Mouse (Mus musculus) neural tube, embryonic 13.5 days (tissue): ENCODE data around the gene Atl2. TPM values are rescaled to one million over a fixed set of nuclear protein-coding genes. Genes with fewer than 3 reads are reported as not detected.

ENCODE experiments used
- ATAC-seq: fragments of 200-750 bp; cut with Nextera tagmentation; 2 replicates; pipeline ENCODE4 v1.8.0; 2017; ENCODE audit warnings: low read depth, mild to moderate bottlenecking, moderate TSS enrichment, moderate library complexity
- H3K27ac ChIP-seq: fragments of 300-500 bp; sonication (generic); replicated peaks from 2 replicates; pipeline ENCODE4 v1.5.1; 2015; ENCODE audit warnings: moderate library complexity, mild to moderate bottlenecking, inconsistent platforms
- H3K27me3 ChIP-seq: fragments of 300-500 bp; sonication (generic); 2 replicates; pipeline ENCODE4 v1.6.1; 2015; ENCODE audit warnings: mild to moderate bottlenecking, inconsistent platforms
- H3K36me3 ChIP-seq: fragments of 300-500 bp; sonication (generic); 2 replicates; pipeline ENCODE4 v1.6.1; 2015; ENCODE audit warnings: mild to moderate bottlenecking, inconsistent platforms
- H3K4me1 ChIP-seq: fragments of 300-500 bp; sonication (generic); replicated peaks from 2 replicates; pipeline ENCODE4 v1.6.1; 2015; ENCODE audit warnings: inconsistent platforms
- H3K4me2 ChIP-seq: fragments of 300-500 bp; sonication (generic); 2 replicates; pipeline ENCODE4 v1.6.1; 2015; ENCODE audit warnings: inconsistent platforms, mild to moderate bottlenecking, moderate library complexity
- H3K4me3 ChIP-seq: fragments of 300-500 bp; sonication (generic); 2 replicates; pipeline ENCODE4 v1.5.1; 2015; ENCODE audit warnings: mild to moderate bottlenecking, inconsistent platforms
- H3K9ac ChIP-seq: fragments of 300-500 bp; sonication (generic); 2 replicates; pipeline ENCODE4 v1.6.1; 2015; ENCODE audit warnings: moderate library complexity, mild to moderate bottlenecking, inconsistent platforms
- H3K9me3 ChIP-seq: fragments of 300-500 bp; sonication (generic); 2 replicates; pipeline ENCODE4 v1.6.1; 2016; ENCODE audit warnings: inconsistent platforms
- WGBS: fragments of 180-500 bp; shearing (Covaris S2); methylation state at CpG from one replicate; pipeline ENCODE4 v1.1.7; 2015; 5-methylcytosine and 5-hydroxymethylcytosine counted together
- polyA plus RNA-seq: library from polyadenylated mRNA; unstranded; fragments of >200 nt; fragmentation: Nextera tagmentation; extraction: Ambion mirVana; gene quantifications from 2 replicates; pipeline ENCODE4 v1.2.1, GENCODE M21; 2015

Atl2 gene
- polyA plus RNA-seq, 1 experiment from 2014 or later = 31.5 TPM

DNA sequence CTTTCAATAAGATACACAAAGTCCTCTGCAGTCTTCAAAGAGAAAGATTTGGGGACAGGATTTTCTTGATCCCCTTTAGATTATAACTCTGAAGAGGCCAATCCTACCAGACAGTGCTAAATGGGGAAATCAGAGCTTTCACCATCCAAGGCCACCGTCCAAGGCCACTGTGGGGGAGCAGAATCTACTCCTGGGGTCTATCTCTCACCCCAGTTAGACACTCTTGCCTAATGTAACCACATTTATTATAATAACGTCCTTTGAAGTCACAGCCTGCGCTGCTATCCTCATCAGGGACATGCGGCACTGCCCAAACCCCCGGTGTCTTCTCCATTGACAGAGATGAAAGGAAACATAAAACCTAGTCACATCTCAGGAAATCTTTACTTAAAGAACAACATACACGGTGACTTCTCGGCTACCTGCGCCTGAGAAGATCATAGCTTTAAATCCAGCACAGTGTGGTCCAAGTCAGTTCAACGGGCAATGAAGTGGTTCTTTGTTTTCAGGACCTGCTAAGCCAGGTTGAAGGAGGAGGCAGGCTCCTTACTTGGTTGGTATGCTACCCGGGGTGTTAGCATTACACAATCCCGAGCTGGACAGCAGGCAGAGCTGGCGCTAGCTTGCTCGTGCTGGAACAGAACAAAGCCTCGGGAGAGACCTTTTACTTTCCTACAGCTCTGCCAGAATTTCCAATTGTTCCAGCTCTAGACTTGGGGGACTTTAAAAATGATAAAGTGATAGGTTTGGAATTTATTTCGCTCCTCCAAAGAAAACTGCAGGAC is 23.8 kb upstream of the Atl2 start:
- H3K4me1 ChIP-seq = peaks cover 6% of the 10 kb centered on the region; the same call in 1 of the 2 replicates
- H3K9ac ChIP-seq = no peak overlapping the region
- H3K4me3 ChIP-seq = no peak overlapping the region
- no peaks in the 10 kb centered on the region; the same call in 1 of the 2 replicates for H3K9me3 ChIP-seq
- WGBS = 69% methylated on average over 15 of the region's 15 CpGs
- H3K36me3 ChIP-seq = no peaks in the 10 kb centered on the region
- H3K4me2 ChIP-seq = no peak overlapping the region
- H3K27me3 ChIP-seq = no peaks in the 10 kb centered on the region
- ATAC-seq = no peak
- H3K27ac ChIP-seq = no peak overlapping the region

DNA sequence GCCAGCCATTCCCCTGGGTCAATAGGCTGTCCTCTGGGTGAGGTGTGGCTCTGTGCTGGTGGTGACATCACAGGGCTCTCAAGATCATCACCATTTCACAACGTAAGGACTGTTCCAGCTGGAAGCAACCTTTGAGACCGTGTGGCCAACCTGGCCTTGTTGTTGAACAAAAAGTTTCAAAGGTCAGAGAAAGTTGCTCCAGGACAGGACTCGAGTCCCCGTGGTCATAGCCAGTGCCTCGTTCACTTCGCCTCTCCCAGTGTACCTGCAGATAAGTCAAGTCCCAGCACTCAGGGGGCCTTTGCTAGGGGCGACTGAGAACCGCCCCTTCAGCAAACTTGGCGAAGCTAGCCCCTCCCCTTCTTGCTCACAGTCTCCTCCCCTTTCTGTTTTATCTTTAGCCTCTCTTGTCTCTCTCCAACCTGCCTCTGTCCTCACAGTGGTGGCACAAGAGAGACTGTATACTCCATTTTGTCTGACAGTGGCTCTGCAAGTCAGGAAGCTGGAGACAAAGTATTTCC is 22.6 kb upstream of the Atl2 start:
- Histone ChIP-seq H3K9ac (no peak overlapping the region), H3K9me3 (no peaks in the 10 kb centered on the region; the same call in 1 of the 2 replicates), H3K27ac (no peak overlapping the region), H3K4me3 (no peak overlapping the region), H3K4me2 (no peak overlapping the region), H3K27me3 (no peaks in the 10 kb centered on the region), H3K36me3 (no peaks in the 10 kb centered on the region), H3K4me1 (peaks cover 6% of the 10 kb centered on the region; the same call in 1 of the 2 replicates)
- ATAC-seq = no peak
- 33% methylated on average over 9 of the region's 9 CpGs for WGBS

DNA sequence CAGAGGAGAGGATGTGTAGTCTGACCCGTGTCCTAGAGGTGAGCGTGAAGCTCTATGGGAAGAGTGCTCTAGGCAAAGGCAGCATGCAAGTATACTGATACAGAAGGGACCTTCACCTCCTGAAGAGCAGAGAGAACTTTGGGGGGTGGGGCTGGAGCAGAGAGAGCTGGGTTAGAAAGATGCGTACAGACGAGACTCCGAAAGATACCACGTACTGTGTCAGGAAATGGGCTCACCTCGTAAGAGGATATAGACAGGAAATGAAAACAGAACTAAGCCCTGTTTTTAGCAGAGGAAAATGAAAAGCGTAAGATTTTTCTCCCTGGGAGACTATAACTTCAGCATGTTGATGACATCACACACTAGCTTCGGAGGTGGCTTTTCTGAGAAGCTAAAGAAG is 21.1 kb upstream of the Atl2 start:
- Histone ChIP-seq H3K27me3 (no peaks in the 10 kb centered on the region), H3K4me2 (no peak overlapping the region), H3K9me3 (no peaks in the 10 kb centered on the region; the same call in 1 of the 2 replicates), H3K9ac (no peak overlapping the region), H3K36me3 (no peaks in the 10 kb centered on the region), H3K4me1 (peaks cover 6% of the 10 kb centered on the region; the same call in 1 of the 2 replicates), H3K27ac (no peak overlapping the region), H3K4me3 (no peak overlapping the region)
- 88% methylated on average over 9 of the region's 9 CpGs for WGBS
- ATAC-seq = no peak

DNA sequence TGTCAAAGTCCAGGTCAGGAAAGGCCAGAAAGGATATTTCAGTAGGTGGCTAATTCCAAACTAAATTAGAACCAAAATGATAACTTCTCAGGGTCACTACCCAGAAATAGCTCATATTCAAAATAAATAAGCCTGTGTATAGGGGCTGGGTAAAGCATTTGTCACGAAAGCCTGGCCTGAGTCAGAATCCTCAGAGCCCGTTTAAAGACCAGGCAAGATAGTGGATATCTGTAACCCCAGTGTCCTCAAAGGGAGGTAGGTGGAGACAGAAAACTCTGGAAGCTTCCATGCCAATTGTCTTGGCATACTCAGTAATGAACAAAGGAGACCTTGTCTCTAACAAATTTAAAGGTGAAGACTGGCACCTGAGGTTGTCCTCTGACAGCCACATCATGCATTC is 16.3 kb upstream of the Atl2 start:
- no peak overlapping the region for H3K9ac ChIP-seq
- no peaks in the 10 kb centered on the region for H3K9me3 ChIP-seq
- H3K4me3 ChIP-seq = no peak overlapping the region
- no peaks in the 10 kb centered on the region; the same call in 1 of the 2 replicates for H3K4me1 ChIP-seq
- H3K4me2 ChIP-seq = no peak overlapping the region
- no peak overlapping the region for H3K27ac ChIP-seq
- H3K36me3 ChIP-seq = no peaks in the 10 kb centered on the region
- 82% methylated on average over 2 of the region's 2 CpGs for WGBS
- no peak for ATAC-seq
- H3K27me3 ChIP-seq = no peaks in the 10 kb centered on the region

DNA sequence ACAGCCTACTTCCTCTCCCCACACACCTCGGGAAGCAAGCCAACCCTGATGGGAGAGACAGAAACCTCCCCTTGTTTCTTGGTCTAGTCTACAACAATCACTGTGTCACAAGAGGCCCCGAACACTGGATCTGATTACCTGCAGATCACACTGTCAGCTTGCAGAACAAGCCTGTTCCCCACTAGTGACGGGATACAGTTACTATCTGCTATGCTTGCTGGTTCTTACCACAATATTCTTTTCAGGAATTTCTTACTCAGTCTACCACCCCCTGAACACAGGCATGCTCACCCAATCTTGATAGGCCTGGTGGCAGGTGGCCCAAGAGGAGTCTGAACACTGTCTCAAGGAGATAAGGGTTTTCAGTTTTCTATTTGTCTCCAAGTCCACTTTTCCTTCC is 15.8 kb upstream of the Atl2 start:
- Histone ChIP-seq H3K9ac (no peak overlapping the region), H3K27ac (no peak overlapping the region), H3K27me3 (no peaks in the 10 kb centered on the region), H3K4me3 (no peak overlapping the region), H3K36me3 (no peaks in the 10 kb centered on the region), H3K4me1 (no peaks in the 10 kb centered on the region), H3K9me3 (no peaks in the 10 kb centered on the region), H3K4me2 (no peak overlapping the region)
- WGBS = 83% methylated on average over 3 of the region's 3 CpGs
- ATAC-seq = no peak

DNA sequence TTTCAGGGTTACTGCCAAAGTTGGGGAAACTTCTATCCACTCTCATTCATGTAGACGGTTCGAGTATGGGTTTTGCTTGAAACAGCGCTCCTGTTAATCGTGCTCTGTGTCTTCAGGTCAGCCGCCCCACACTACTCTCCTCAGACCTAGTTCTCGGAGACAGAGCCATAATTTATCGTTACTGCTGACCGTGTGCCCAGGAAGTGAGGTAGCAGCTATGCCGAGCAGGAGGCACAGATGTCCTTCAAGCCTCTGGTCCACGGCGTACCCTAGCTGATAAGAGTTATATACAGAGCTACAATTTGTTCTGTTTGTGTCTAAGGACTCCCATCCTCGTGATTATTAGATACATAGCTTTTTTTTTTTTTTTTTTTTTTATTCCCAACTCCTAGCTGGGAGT is 13.6 kb upstream of the Atl2 start:
- Histone ChIP-seq H3K27ac (no peak overlapping the region), H3K36me3 (no peaks in the 10 kb centered on the region), H3K4me1 (no peaks in the 10 kb centered on the region), H3K9me3 (no peaks in the 10 kb centered on the region), H3K4me3 (no peak overlapping the region), H3K9ac (no peak overlapping the region), H3K27me3 (no peaks in the 10 kb centered on the region), H3K4me2 (no peak overlapping the region)
- WGBS = 85% methylated on average over 12 of the region's 12 CpGs
- no peak for ATAC-seq

DNA sequence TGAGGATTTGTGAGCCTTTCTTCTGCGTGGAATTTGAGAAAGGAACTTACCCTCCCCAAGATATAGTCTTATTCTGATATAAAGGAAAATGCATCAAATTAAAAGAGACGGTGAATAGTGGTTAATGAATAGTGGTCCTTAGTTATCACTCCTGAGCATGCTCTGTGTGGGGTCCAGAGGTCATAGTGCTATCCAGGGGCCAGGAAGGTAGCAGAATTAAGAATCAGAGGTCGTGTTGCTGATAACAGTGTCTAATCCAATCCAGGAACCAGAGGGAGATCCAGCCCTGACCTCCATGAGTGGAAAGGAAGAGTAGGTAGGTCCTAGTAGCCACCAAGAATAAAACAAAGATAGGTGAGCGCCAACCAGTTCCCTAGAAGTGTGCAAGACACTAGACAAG is 11.8 kb upstream of the Atl2 start:
- ATAC-seq = no peak
- no peaks in the 10 kb centered on the region for H3K27me3 ChIP-seq
- H3K36me3 ChIP-seq = no peaks in the 10 kb centered on the region
- H3K4me2 ChIP-seq = no peak overlapping the region
- no peak overlapping the region for H3K27ac ChIP-seq
- no peak overlapping the region for H3K9ac ChIP-seq
- no peak overlapping the region for H3K4me3 ChIP-seq
- 75% methylated on average over 4 of the region's 4 CpGs for WGBS
- H3K4me1 ChIP-seq = no peaks in the 10 kb centered on the region
- H3K9me3 ChIP-seq = no peaks in the 10 kb centered on the region

DNA sequence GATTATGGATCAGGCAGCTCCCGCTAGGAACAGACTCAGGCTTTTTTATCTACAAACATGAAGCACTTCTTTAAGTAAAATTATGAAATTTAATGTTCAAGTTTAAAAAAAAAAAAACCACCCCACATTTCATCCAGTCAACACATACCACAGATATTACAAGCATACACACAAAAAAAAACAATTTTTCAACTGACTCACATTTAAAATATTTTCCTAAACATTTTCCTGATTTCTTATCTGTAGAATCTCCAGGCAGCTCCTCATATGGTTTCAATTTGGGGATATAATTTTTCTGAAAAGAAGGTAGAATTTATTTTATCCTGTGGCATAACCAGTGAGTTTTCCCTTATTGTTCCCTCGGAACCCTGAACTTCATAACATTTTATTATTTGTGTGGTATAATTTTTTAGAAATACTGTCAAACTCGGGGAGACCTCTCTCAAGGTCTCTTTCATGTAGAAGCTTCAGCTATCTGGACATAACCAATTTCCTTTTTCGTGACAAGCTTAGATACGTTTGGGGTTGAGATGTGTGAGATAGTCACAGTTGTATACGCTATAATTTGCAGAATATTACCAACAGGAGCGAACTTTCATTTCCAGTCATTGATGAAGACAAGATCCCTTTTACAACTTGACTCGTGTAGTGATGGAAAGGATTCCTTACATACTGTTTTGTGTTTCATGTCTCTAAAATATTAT is 11.0 kb upstream of the Atl2 start:
- H3K4me3 ChIP-seq = no peak overlapping the region
- 88% methylated on average over 8 of the region's 8 CpGs for WGBS
- H3K9ac ChIP-seq = no peak overlapping the region
- H3K9me3 ChIP-seq = no peaks in the 10 kb centered on the region
- no peaks in the 10 kb centered on the region for H3K4me1 ChIP-seq
- no peak for ATAC-seq
- no peak overlapping the region for H3K4me2 ChIP-seq
- H3K36me3 ChIP-seq = no peaks in the 10 kb centered on the region
- H3K27me3 ChIP-seq = no peaks in the 10 kb centered on the region
- H3K27ac ChIP-seq = no peak overlapping the region

DNA sequence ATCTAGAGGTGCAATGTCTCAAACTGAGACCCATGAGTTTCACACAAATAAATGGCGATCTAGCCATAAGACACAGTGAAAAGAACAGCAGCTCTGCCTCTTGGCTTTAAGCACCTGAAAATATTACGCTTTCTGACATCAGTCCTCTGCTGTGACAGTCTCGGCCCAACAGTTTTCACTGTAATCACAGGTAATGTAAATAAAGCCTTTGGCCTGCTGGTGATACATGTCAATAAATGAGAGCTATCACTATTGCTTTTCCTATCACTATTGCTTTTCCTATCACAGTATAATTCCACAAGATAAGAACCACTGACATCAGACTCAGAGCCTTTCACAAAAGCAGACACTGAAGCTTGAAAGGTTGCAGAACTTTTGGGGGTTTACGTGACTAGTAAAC is 8.7 kb upstream of the Atl2 start:
- no peaks in the 10 kb centered on the region for H3K4me1 ChIP-seq
- H3K27ac ChIP-seq = no peak overlapping the region
- no peaks in the 10 kb centered on the region for H3K9me3 ChIP-seq
- ATAC-seq = no peak
- 90% methylated on average over 4 of the region's 4 CpGs for WGBS
- H3K27me3 ChIP-seq = no peaks in the 10 kb centered on the region
- no peak overlapping the region for H3K4me3 ChIP-seq
- no peak overlapping the region for H3K9ac ChIP-seq
- H3K36me3 ChIP-seq = no peaks in the 10 kb centered on the region
- H3K4me2 ChIP-seq = no peak overlapping the region

DNA sequence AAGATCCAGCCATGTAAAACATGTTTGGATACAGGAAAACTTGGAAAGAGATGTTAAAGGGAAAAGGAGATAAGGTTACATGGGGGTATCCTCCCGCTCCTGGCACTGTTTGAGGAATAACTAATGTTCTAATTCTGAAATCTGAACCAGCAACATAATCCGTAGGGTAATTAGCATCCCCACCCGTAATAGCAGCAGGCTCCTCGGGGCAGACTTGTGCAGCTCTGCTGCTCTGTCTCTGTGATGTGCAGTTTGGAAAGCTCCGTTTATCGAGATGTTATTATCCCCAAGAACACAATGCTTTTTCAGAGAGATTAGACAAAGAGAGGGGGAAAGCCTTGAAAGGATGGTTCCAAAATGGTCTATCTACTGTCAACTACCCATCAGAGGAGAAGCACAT is 5.3 kb upstream of the Atl2 start:
- Histone ChIP-seq H3K36me3 (no peaks in the 10 kb centered on the region), H3K27ac (no peak overlapping the region), H3K4me2 (no peak overlapping the region), H3K9ac (no peak overlapping the region), H3K4me1 (no peaks in the 10 kb centered on the region), H3K27me3 (peaks cover 27% of the 10 kb centered on the region), H3K9me3 (no peaks in the 10 kb centered on the region), H3K4me3 (no peak overlapping the region)
- 67% methylated on average over 6 of the region's 6 CpGs for WGBS
- ATAC-seq = no peak

DNA sequence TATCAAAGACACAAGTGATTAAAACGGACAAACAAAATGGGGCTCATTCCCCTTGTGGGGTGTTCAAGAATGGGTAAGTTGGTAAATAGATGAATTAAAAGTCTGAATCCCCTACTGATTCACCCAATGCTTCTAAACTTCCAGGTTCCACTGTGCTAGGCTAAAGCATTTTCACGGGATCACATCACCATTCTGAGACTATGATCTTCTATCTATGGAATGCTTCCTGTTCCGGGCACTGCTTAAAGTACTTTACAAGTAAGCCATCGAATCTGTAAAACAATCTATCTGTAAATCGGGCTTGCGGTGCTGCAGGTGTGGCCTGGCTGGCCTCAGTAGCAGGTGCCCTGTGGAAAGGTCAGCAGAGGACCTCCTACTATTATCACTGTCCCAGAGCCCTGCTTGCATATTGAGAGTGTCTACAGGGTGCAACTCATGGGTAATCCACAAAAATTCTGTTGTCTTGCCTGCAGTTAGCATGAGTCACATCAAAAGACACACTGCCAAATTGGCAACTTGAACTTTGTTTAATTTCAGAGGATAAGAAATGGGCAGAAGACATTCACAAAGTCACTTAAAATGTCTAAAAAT is 2.3 kb upstream of the Atl2 start:
- Histone ChIP-seq H3K4me2 (no peak overlapping the region), H3K36me3 (no peaks in the 10 kb centered on the region), H3K27ac (no peak overlapping the region), H3K9ac (no peak overlapping the region), H3K4me1 (peaks cover 19% of the 10 kb centered on the region), H3K9me3 (no peaks in the 10 kb centered on the region), H3K4me3 (no peak overlapping the region), H3K27me3 (peaks cover 27% of the 10 kb centered on the region)
- 83% methylated on average over 6 of the region's 6 CpGs for WGBS
- ATAC-seq = no peak

DNA sequence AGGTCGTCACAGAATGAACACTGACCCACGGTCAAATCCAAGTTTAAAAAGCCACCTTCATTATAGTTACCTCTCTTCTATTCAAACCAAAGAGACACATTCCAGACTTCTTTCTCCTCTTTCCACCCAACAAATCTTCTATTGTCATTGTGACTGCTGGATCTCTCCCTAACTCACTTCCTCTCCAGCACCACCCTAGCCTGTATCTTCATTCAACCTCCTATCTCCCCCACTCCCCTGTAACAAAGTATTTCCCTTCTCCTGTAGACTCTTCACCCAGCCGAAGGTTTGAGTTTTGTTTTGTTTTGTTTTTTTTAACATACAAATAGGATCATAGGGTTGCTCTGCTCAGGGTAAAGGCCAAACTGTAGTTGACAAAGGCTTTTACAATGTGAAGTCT is 1.7 kb upstream of the Atl2 start:
- Histone ChIP-seq H3K4me2 (no peak overlapping the region), H3K27ac (no peak overlapping the region), H3K4me1 (peaks cover 24% of the 10 kb centered on the region), H3K27me3 (peaks cover 27% of the 10 kb centered on the region), H3K9ac (no peak overlapping the region), H3K9me3 (no peaks in the 10 kb centered on the region), H3K4me3 (no peak overlapping the region), H3K36me3 (no peaks in the 10 kb centered on the region)
- no peak for ATAC-seq
- WGBS = 76% methylated on average over 3 of the region's 3 CpGs
